Mouse (Mus musculus): Measurements from ENCODE around the gene Snai3.

The Snai3 gene

GRCm38 (mm10) chr8:122460524-122461472 lies at the start of gene Snai3:
Gene Snai3, minus strand, starts transcription at chr8:122460733.
- no peak for DNase-seq (ENCODE audit: low read depth)

- peak; percentile 72 for DNase-seq (ENCODE audit: low read depth)
Observed at GRCm38 (mm10) chr8:122500856-122501255, 40.3 kb upstream of the Snai3 start.

- DNase-seq (ENCODE audit: low read depth): no peak
Observed at GRCm38 (mm10) chr8:122497912-122498311, 37.4 kb upstream of the Snai3 start.

- DNase-seq (ENCODE audit: low read depth): no peak
Observed at GRCm38 (mm10) chr8:122497016-122497734, 36.6 kb upstream of the Snai3 start.

GRCm38 (mm10) chr8:122488387-122488786 lies 27.9 kb upstream of the Snai3 start:
- no peak for DNase-seq (ENCODE audit: low read depth)

GRCm38 (mm10) chr8:122484831-122485230 lies 24.3 kb upstream of the Snai3 start:
- DNase-seq (ENCODE audit: low read depth): no peak

GRCm38 (mm10) chr8:122483877-122484276 lies 23.3 kb upstream of the Snai3 start:
- DNase-seq (ENCODE audit: low read depth): no peak

GRCm38 (mm10) chr8:122482448-122482847 lies 21.9 kb upstream of the Snai3 start:
- no peak for DNase-seq (ENCODE audit: low read depth)

GRCm38 (mm10) chr8:122475580-122476320 lies 15.2 kb upstream of the Snai3 start, which contains the start of the genes Rnf166 and Ctu2:
Gene Rnf166, minus strand, starts transcription at chr8:122476064.
Gene Ctu2, plus strand, starts transcription at chr8:122476143.
- peak; percentile 76 for DNase-seq (ENCODE audit: low read depth)

GRCm38 (mm10) chr8:122474951-122475560 lies 14.5 kb upstream of the Snai3 start:
- DNase-seq (ENCODE audit: low read depth): peak; percentile 49

- DNase-seq (ENCODE audit: low read depth): no peak
Observed at GRCm38 (mm10) chr8:122473911-122474421, 13.4 kb upstream of the Snai3 start.

GRCm38 (mm10) chr8:122470691-122471090 lies 10.2 kb upstream of the Snai3 start:
- no peak for DNase-seq (ENCODE audit: low read depth)

- DNase-seq (ENCODE audit: low read depth): no peak
Observed at GRCm38 (mm10) chr8:122469965-122470364, 9.4 kb upstream of the Snai3 start.

- DNase-seq (ENCODE audit: low read depth): no peak
Observed at GRCm38 (mm10) chr8:122469407-122469806, 8.9 kb upstream of the Snai3 start.

- no peak for DNase-seq (ENCODE audit: low read depth)
Observed at GRCm38 (mm10) chr8:122467816-122468215, 7.3 kb upstream of the Snai3 start.

GRCm38 (mm10) chr8:122464985-122465384 lies 4.5 kb upstream of the Snai3 start:
- DNase-seq (ENCODE audit: low read depth): no peak

- no peak for DNase-seq (ENCODE audit: low read depth)
Observed at GRCm38 (mm10) chr8:122463651-122464640, 3.4 kb upstream of the Snai3 start.

- DNase-seq (ENCODE audit: low read depth): no peak
Observed at GRCm38 (mm10) chr8:122462510-122462909, 2.0 kb upstream of the Snai3 start.

GRCm38 (mm10) chr8:122461473-122462148 lies 1.1 kb upstream of the Snai3 start:
- no peak for DNase-seq (ENCODE audit: low read depth)

GRCm38 (mm10) chr8:122459990-122460389 lies 543 bp downstream of the Snai3 start:
- no peak for DNase-seq (ENCODE audit: low read depth)
